Mouse (Mus musculus): Measurements from ENCODE around the gene Rgs6.

The Rgs6 gene

GRCm38 (mm10) chr12:82762046-82762445, 174.0 kb downstream of the Rgs6 start:
- DNase-seq: no peak

GRCm38 (mm10) chr12:82768726-82769125, 180.6 kb downstream of the Rgs6 start:
- DNase-seq: peak; percentile 62

- DNase-seq: peak; percentile 50
These were observed 184.1 kb downstream of the Rgs6 start for GRCm38 (mm10) chr12:82772215-82772614.

- peak; percentile 66 for DNase-seq
These were observed 186.5 kb downstream of the Rgs6 start for GRCm38 (mm10) chr12:82774576-82774975.

- DNase-seq: peak; percentile 53
These were observed 188.6 kb downstream of the Rgs6 start for GRCm38 (mm10) chr12:82776686-82777085.

- DNase-seq: peak; percentile 11
These were observed 192.8 kb downstream of the Rgs6 start for GRCm38 (mm10) chr12:82780936-82781335.

- peak; percentile 68 for DNase-seq
These were observed 193.3 kb downstream of the Rgs6 start for GRCm38 (mm10) chr12:82781414-82781813.

GRCm38 (mm10) chr12:82792122-82792521, 204.0 kb downstream of the Rgs6 start:
- DNase-seq: no peak

- DNase-seq: no peak
These were observed 211.8 kb downstream of the Rgs6 start for GRCm38 (mm10) chr12:82799892-82800291.

- DNase-seq: peak; percentile 63
These were observed 213.6 kb downstream of the Rgs6 start for GRCm38 (mm10) chr12:82801736-82802135.

- DNase-seq: no peak
These were observed 214.6 kb downstream of the Rgs6 start for GRCm38 (mm10) chr12:82802711-82803110.

GRCm38 (mm10) chr12:82805167-82805566, 217.1 kb downstream of the Rgs6 start:
- peak; percentile 14 for DNase-seq

- DNase-seq: peak; percentile 80
These were observed 222.5 kb downstream of the Rgs6 start for GRCm38 (mm10) chr12:82810631-82811030.

GRCm38 (mm10) chr12:82815982-82816381, 227.9 kb downstream of the Rgs6 start:
- no peak for DNase-seq

- DNase-seq: no peak
These were observed 231.2 kb downstream of the Rgs6 start for GRCm38 (mm10) chr12:82819328-82819727.

- peak; percentile 90 for DNase-seq
These were observed 231.9 kb downstream of the Rgs6 start for GRCm38 (mm10) chr12:82819991-82820390.

- DNase-seq: peak; percentile 86
These were observed 234.9 kb downstream of the Rgs6 start for GRCm38 (mm10) chr12:82822821-82823620.

- peak; percentile 61 for DNase-seq
These were observed 242.2 kb downstream of the Rgs6 start for GRCm38 (mm10) chr12:82830333-82830732.

GRCm38 (mm10) chr12:82838544-82838943, 250.5 kb downstream of the Rgs6 start:
- DNase-seq: no peak

GRCm38 (mm10) chr12:82841566-82841965, 253.5 kb downstream of the Rgs6 start:
- DNase-seq: peak; percentile 93

- no peak for DNase-seq
These were observed 260.3 kb downstream of the Rgs6 start for GRCm38 (mm10) chr12:82848304-82848872.

GRCm38 (mm10) chr12:82854902-82855301, 266.8 kb downstream of the Rgs6 start:
- no peak for DNase-seq

GRCm38 (mm10) chr12:82855333-82856107, 267.4 kb downstream of the Rgs6 start:
- no peak for DNase-seq

- no peak for DNase-seq
These were observed 277.6 kb downstream of the Rgs6 start for GRCm38 (mm10) chr12:82865686-82866085.

Measured in heart, adult 11 months (tissue).